Mouse (Mus musculus): Measurements from ENCODE around the gene Camk1. TPM values are rescaled to one million over a fixed set of nuclear protein-coding genes. Genes with fewer than 3 reads are reported as not detected.

Gene Camk1
- 91.4 and 91.7 TPM in 2 replicates for polyA plus RNA-seq (2015; fragmentation: Nextera tagmentation; extraction: Ambion mirVana)

- Histone ChIP-seq H3K4me3 (peak within 1 kb of the TSS; percentile 60), H3K4me1 (peaks cover 25% of the 10 kb centered on the region), H3K27me3 (no peaks in the 10 kb centered on the region), H3K36me3 (peaks cover 26% of the 10 kb centered on the region), H3K9ac (peak within 1 kb of the TSS; percentile 72), H3K4me2 (peak within 1 kb of the TSS; percentile 52), H3K27ac (peak within 1 kb of the TSS; percentile 51), H3K9me3 (no peaks in the 10 kb centered on the region)
- peak; percentile 82 for ATAC-seq (ENCODE audit: insufficient number of reproducible peaks, low FRiP score, low TSS enrichment, low read depth)
- WGBS, result 14% methylated on average over 32 of the region's 32 CpGs
Measured at GRCm38 (mm10) chr6:113343177-113344092, at the start of gene Camk1. Gene Camk1 (minus strand): TSS chr6:113343984.

GRCm38 (mm10) chr6:113392387-113393071, 48.7 kb upstream of the Camk1 start:
- Histone ChIP-seq H3K4me1 (peaks cover 24% of the 10 kb centered on the region), H3K27ac (peak overlapping the region; percentile 24; the same call in 1 of the 2 replicates), H3K9me3 (no peaks in the 10 kb centered on the region), H3K9ac (peak overlapping the region; percentile 59), H3K4me2 (peak overlapping the region; percentile 93), H3K36me3 (peaks cover 50% of the 10 kb centered on the region), H3K27me3 (peaks cover 3% of the 10 kb centered on the region; the same call in 1 of the 2 replicates), H3K4me3 (peak overlapping the region; percentile 47)
- ATAC-seq (ENCODE audit: insufficient number of reproducible peaks, low FRiP score, low TSS enrichment, low read depth), result peak; percentile 40
- 2% methylated on average over 51 of the region's 51 CpGs for WGBS

- 28% methylated on average over 10 of the region's 10 CpGs for WGBS
- no peak for ATAC-seq (ENCODE audit: insufficient number of reproducible peaks, low FRiP score, low TSS enrichment, low read depth)
- H3K9me3 ChIP-seq, result no peaks in the 10 kb centered on the region
- H3K9ac ChIP-seq, result peak overlapping the region; percentile 59
- peaks cover 54% of the 10 kb centered on the region for H3K36me3 ChIP-seq
- 0 out of 2 replicates have a peak overlapping the region, but pooled peaks have one; percentile 24 for H3K27ac ChIP-seq
- peaks cover 3% of the 10 kb centered on the region; the same call in 1 of the 2 replicates for H3K27me3 ChIP-seq
- peak overlapping the region; percentile 47 for H3K4me3 ChIP-seq
- H3K4me2 ChIP-seq, result peak overlapping the region; percentile 93
- peaks cover 24% of the 10 kb centered on the region for H3K4me1 ChIP-seq
Measured at GRCm38 (mm10) chr6:113392015-113392386, 48.2 kb upstream of the Camk1 start.

GRCm38 (mm10) chr6:113390715-113391114, 46.9 kb upstream of the Camk1 start:
- H3K27me3 ChIP-seq, result peaks cover 3% of the 10 kb centered on the region; the same call in 1 of the 2 replicates
- no peak for ATAC-seq (ENCODE audit: insufficient number of reproducible peaks, low FRiP score, low TSS enrichment, low read depth)
- H3K27ac ChIP-seq, result no peak overlapping the region
- no peak overlapping the region for H3K9ac ChIP-seq
- peaks cover 65% of the 10 kb centered on the region for H3K36me3 ChIP-seq
- no peak overlapping the region for H3K4me2 ChIP-seq
- no peaks in the 10 kb centered on the region for H3K9me3 ChIP-seq
- 91% methylated on average over 3 of the region's 3 CpGs for WGBS
- no peak overlapping the region for H3K4me3 ChIP-seq
- H3K4me1 ChIP-seq, result peaks cover 24% of the 10 kb centered on the region

GRCm38 (mm10) chr6:113388960-113389359, 45.2 kb upstream of the Camk1 start, which contains the start of gene Ttll3:
Gene Ttll3 (plus strand): TSS chr6:113389260.
- peaks cover 71% of the 10 kb centered on the region for H3K36me3 ChIP-seq
- no peak within 1 kb of the TSS for H3K4me3 ChIP-seq
- H3K9me3 ChIP-seq, result no peaks in the 10 kb centered on the region
- 69% methylated on average over 8 of the region's 8 CpGs for WGBS
- H3K27me3 ChIP-seq, result peaks cover 3% of the 10 kb centered on the region; the same call in 1 of the 2 replicates
- H3K27ac ChIP-seq, result peak within 1 kb of the TSS; percentile 22; the same call in 1 of the 2 replicates
- peaks cover 24% of the 10 kb centered on the region for H3K4me1 ChIP-seq
- no peak for ATAC-seq (ENCODE audit: insufficient number of reproducible peaks, low FRiP score, low TSS enrichment, low read depth)
- no peak within 1 kb of the TSS for H3K4me2 ChIP-seq
- no peak within 1 kb of the TSS for H3K9ac ChIP-seq

- H3K4me2 ChIP-seq, result no peak overlapping the region
- WGBS, result 62% methylated on average over 3 of the region's 3 CpGs
- H3K27me3 ChIP-seq, result peaks cover 3% of the 10 kb centered on the region; the same call in 1 of the 2 replicates
- peaks cover 97% of the 10 kb centered on the region for H3K36me3 ChIP-seq
- no peak overlapping the region for H3K27ac ChIP-seq
- no peak overlapping the region for H3K9ac ChIP-seq
- H3K4me3 ChIP-seq, result no peak overlapping the region
- ATAC-seq (ENCODE audit: insufficient number of reproducible peaks, low FRiP score, low TSS enrichment, low read depth), result peak; percentile 36; the same call in 1 of the 2 replicates
- H3K4me1 ChIP-seq, result peaks cover 6% of the 10 kb centered on the region; the same call in 1 of the 2 replicates
- H3K9me3 ChIP-seq, result no peaks in the 10 kb centered on the region
Measured at GRCm38 (mm10) chr6:113386025-113386424, 42.2 kb upstream of the Camk1 start.

GRCm38 (mm10) chr6:113385160-113385714, 41.5 kb upstream of the Camk1 start:
- Histone ChIP-seq H3K36me3 (peaks cover 97% of the 10 kb centered on the region), H3K4me1 (peaks cover 6% of the 10 kb centered on the region; the same call in 1 of the 2 replicates), H3K4me3 (no peak overlapping the region), H3K27me3 (no peaks in the 10 kb centered on the region), H3K4me2 (no peak overlapping the region), H3K27ac (no peak overlapping the region), H3K9me3 (no peaks in the 10 kb centered on the region), H3K9ac (no peak overlapping the region)
- 89% methylated on average over 11 of the region's 11 CpGs for WGBS
- no peak for ATAC-seq (ENCODE audit: insufficient number of reproducible peaks, low FRiP score, low TSS enrichment, low read depth)

GRCm38 (mm10) chr6:113384351-113384927, 40.7 kb upstream of the Camk1 start:
- H3K27ac ChIP-seq, result no peak overlapping the region
- H3K27me3 ChIP-seq, result no peaks in the 10 kb centered on the region
- peaks cover 89% of the 10 kb centered on the region for H3K36me3 ChIP-seq
- 88% methylated on average over 8 of the region's 8 CpGs for WGBS
- H3K4me3 ChIP-seq, result no peak overlapping the region
- H3K4me1 ChIP-seq, result peaks cover 3% of the 10 kb centered on the region; the same call in 1 of the 2 replicates
- no peaks in the 10 kb centered on the region for H3K9me3 ChIP-seq
- no peak overlapping the region for H3K4me2 ChIP-seq
- no peak overlapping the region for H3K9ac ChIP-seq
- ATAC-seq (ENCODE audit: insufficient number of reproducible peaks, low FRiP score, low TSS enrichment, low read depth), result no peak

- peaks cover 59% of the 10 kb centered on the region for H3K36me3 ChIP-seq
- H3K9ac ChIP-seq, result no peak overlapping the region
- no peak overlapping the region for H3K27ac ChIP-seq
- no peaks in the 10 kb centered on the region for H3K9me3 ChIP-seq
- no peak overlapping the region for H3K4me3 ChIP-seq
- H3K4me2 ChIP-seq, result no peak overlapping the region
- H3K4me1 ChIP-seq, result peaks cover 14% of the 10 kb centered on the region
- ATAC-seq (ENCODE audit: insufficient number of reproducible peaks, low FRiP score, low TSS enrichment, low read depth), result no peak
- H3K27me3 ChIP-seq, result no peaks in the 10 kb centered on the region
- WGBS, result 90% methylated on average over 11 of the region's 11 CpGs
Measured at GRCm38 (mm10) chr6:113380480-113380879, 36.7 kb upstream of the Camk1 start.

- peak overlapping the region; percentile 100 for H3K4me3 ChIP-seq
- peak overlapping the region; percentile 77 for H3K4me2 ChIP-seq
- 0 out of 2 replicates have a peak overlapping the region, but pooled peaks have one; percentile 78 for H3K9ac ChIP-seq
- H3K27me3 ChIP-seq, result no peaks in the 10 kb centered on the region
- WGBS, result 81% methylated on average over 6 of the region's 6 CpGs
- H3K4me1 ChIP-seq, result peaks cover 14% of the 10 kb centered on the region
- peaks cover 58% of the 10 kb centered on the region for H3K36me3 ChIP-seq
- H3K27ac ChIP-seq, result no peak overlapping the region
- H3K9me3 ChIP-seq, result no peaks in the 10 kb centered on the region
- ATAC-seq (ENCODE audit: insufficient number of reproducible peaks, low FRiP score, low TSS enrichment, low read depth), result no peak
Measured at GRCm38 (mm10) chr6:113379246-113379645, 35.5 kb upstream of the Camk1 start.
